Mouse (Mus musculus): ENCODE data around the gene Hmg20b.

The Hmg20b gene

GRCm38 (mm10) chr10:81302781-81303218 lies 47.5 kb downstream of the Hmg20b start:
- no peak for DNase-seq

GRCm38 (mm10) chr10:81302288-81302687 lies 48.0 kb downstream of the Hmg20b start:
- DNase-seq = no peak

- no peak for DNase-seq
Measured at GRCm38 (mm10) chr10:81301321-81301720, 49.0 kb downstream of the Hmg20b start.

- no peak for DNase-seq
Measured at GRCm38 (mm10) chr10:81300352-81300907, 49.9 kb downstream of the Hmg20b start.

GRCm38 (mm10) chr10:81299585-81300351 lies 50.5 kb downstream of the Hmg20b start:
- DNase-seq = no peak

- peak; percentile 58 to 70 for DNase-seq
Measured at GRCm38 (mm10) chr10:81298369-81299100, 51.7 kb downstream of the Hmg20b start.

GRCm38 (mm10) chr10:81297845-81298244 lies 52.4 kb downstream of the Hmg20b start:
- DNase-seq = peak; percentile 60 to 66

DNA sequence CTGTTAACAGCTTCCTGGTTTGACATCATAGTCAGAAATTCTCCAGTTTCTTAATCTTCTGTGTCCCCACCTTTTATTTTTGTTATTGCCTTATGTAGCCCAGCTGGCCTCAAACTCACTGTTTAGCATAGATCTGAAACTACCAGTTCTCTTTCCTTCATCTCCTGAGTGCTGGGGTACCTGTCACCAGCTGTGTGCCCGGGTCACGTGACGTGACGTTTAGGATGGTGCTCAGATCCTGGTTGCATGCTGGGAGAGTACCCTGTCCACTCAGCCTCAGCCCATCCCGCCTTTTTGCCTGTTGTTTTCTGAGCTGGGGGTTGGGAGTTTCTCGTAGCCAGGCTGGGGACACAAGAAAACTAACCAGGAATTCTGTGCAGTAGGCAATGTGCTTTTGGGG lies 53.0 kb downstream of the Hmg20b start:
- DNase-seq = no peak

Data from spleen, adult 18-20 months (tissue).